In the genomic region with DNA sequence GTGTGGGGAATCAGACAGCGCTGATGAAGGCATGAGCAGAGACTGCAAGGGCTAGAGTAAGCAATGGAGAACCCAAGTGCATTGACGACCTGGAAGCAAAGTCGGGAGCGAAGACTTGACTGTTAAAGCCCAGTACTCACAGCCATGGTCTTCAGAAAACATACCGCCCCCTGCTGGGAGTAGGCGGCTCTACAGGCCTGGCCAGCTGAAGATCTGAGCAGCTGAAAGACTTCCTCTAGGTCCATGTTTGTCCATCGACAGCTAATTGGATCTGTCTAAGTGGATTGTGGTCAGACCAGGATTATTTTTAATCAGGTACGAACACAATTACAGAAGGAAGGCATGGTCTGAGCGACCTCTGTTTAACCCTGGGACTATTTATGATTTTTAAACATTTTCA, we compare ENCODE assay signal across 9 mouse cellular contexts.
DNase-seq lines count a peak whose midpoint lies in the region; ATAC-seq and TF ChIP-seq lines count a peak whose summit lies in the region.
"Had no signal": no experiment of that assay in that cellular context is flagged by ENCODE, and none has a peak within 500 bp of the region (broad histone marks: within the 10 kb centered on the region; RNA-seq: fewer than 3 reads in every experiment).

No protein-coding gene starts in this region.

- in situ Hi-C loops in ES-E14 (cut with MboI; ENCODE audit: low sequenced_read_pairs in 2 of 2, unreplicated experiment in 2 of 2): no loop called here

- H3K36me3 ChIP-seq in hindbrain, postnatal 0 days (ENCODE audit: insufficient read depth, low read length): no peaks in the 10 kb centered on the region
- no peaks in the 10 kb centered on the region for H3K36me3 ChIP-seq in hindbrain, embryonic 12.5 days
- H3K36me3 ChIP-seq in ES-E14 (ENCODE audit: control insufficient read depth, insufficient read depth, low read length, poor library complexity, severe bottlenecking): no peaks in the 10 kb centered on the region
- H3K36me3 ChIP-seq in embryonic facial prominence, embryonic 13.5 days: no peaks in the 10 kb centered on the region

- H3K9ac ChIP-seq in hindbrain, postnatal 0 days (replicated peaks; ENCODE audit: low read length): no peak overlapping the region
- no peak overlapping the region for H3K9ac ChIP-seq in hindbrain, embryonic 12.5 days
- no peak overlapping the region for H3K9ac ChIP-seq in ES-E14 (ENCODE audit: insufficient read depth, low read depth, low read length, poor library complexity, severe bottlenecking)
- no peak overlapping the region for H3K9ac ChIP-seq in embryonic facial prominence, embryonic 13.5 days

- no peak for DNase-seq in hindbrain, postnatal 0 days (ENCODE audit: low spot score)
- DNase-seq in 3T3-L1 (ENCODE audit: low read depth, low spot score) (peak; percentile 26), ES-E14 (ENCODE audit: low read depth, low spot score) (peak; percentile 27)
- peak; percentile 75 for DNase-seq in retina, postnatal 1 day
- DNase-seq in right cerebral cortex, postnatal 10 days (ENCODE audit: low spot score in 2 of 2): no peak
- no peak for DNase-seq in right cerebral cortex, postnatal 36 days (ENCODE audit: low spot score in 2 of 2)

- ATAC-seq in hindbrain, postnatal 0 days: no peak
- ATAC-seq in hindbrain, embryonic 12.5 days (ENCODE audit: low FRiP score): no peak
- ATAC-seq in embryonic facial prominence, embryonic 13.5 days (ENCODE audit: insufficient number of reproducible peaks, insufficient read depth, low FRiP score, low TSS enrichment, low read depth): no peak

- no peaks in the 10 kb centered on the region for H3K27me3 ChIP-seq in hindbrain, postnatal 0 days (ENCODE audit: insufficient read depth, low read length)
- no peaks in the 10 kb centered on the region for H3K27me3 ChIP-seq in hindbrain, embryonic 12.5 days
- no peaks in the 10 kb centered on the region for H3K27me3 ChIP-seq in embryonic facial prominence, embryonic 13.5 days

- H3K27ac ChIP-seq in hindbrain, postnatal 0 days: no peak overlapping the region
- H3K27ac ChIP-seq in hindbrain, embryonic 12.5 days: no peak overlapping the region
- no peak overlapping the region for H3K27ac ChIP-seq in ES-E14 (ENCODE audit: insufficient read depth, low read depth, low read length, poor library complexity, severe bottlenecking)
- peak overlapping the region; percentile 39; the same call in 1 of the 2 replicates for H3K27ac ChIP-seq in embryonic facial prominence, embryonic 13.5 days

- no peak overlapping the region for H3K4me2 ChIP-seq in hindbrain, postnatal 0 days (ENCODE audit: low read depth, low read length)
- no peak overlapping the region for H3K4me2 ChIP-seq in hindbrain, embryonic 12.5 days (replicated peaks)
- H3K4me2 ChIP-seq in embryonic facial prominence, embryonic 13.5 days: no peak overlapping the region

- TF ChIP-seq CTCF in hindbrain, postnatal 0 days (IDR thresholded peaks at IDR 0.05; ENCODE audit: low read depth): peak; percentile 47

- H3K4me3 ChIP-seq in hindbrain, postnatal 0 days (ENCODE audit: low read length): no peak overlapping the region
- no peak overlapping the region for H3K4me3 ChIP-seq in hindbrain, embryonic 12.5 days
- H3K4me3 ChIP-seq in ES-E14 (ENCODE audit: insufficient read depth in 1 of 2, low read depth in 1 of 2, low read length in 2 of 2, poor library complexity in 1 of 2, severe bottlenecking in 1 of 2): no peak overlapping the region
- H3K4me3 ChIP-seq in embryonic facial prominence, embryonic 13.5 days: no peak overlapping the region
- H3K4me3 ChIP-seq: myocyte had no signal

- H3K9me3 ChIP-seq in hindbrain, postnatal 0 days (ENCODE audit: low read length): no peaks in the 10 kb centered on the region
- no peaks in the 10 kb centered on the region for H3K9me3 ChIP-seq in hindbrain, embryonic 12.5 days (replicated peaks)
- no peaks in the 10 kb centered on the region for H3K9me3 ChIP-seq in ES-E14 (ENCODE audit: control insufficient read depth, insufficient read depth, low read depth, low read length)
- H3K9me3 ChIP-seq in embryonic facial prominence, embryonic 13.5 days: no peaks in the 10 kb centered on the region

- 78% methylated on average over 9 of the region's 9 CpGs for WGBS in hindbrain, postnatal 0 days
- 76% methylated on average over 9 of the region's 9 CpGs for WGBS in hindbrain, embryonic 12.5 days
- WGBS in embryonic facial prominence, embryonic 13.5 days: 72% methylated on average over 9 of the region's 9 CpGs

- H3K4me1 ChIP-seq in hindbrain, postnatal 0 days (ENCODE audit: insufficient read depth, low read length): no peaks in the 10 kb centered on the region
- H3K4me1 ChIP-seq in hindbrain, embryonic 12.5 days: no peaks in the 10 kb centered on the region
- H3K4me1 ChIP-seq in ES-E14 (ENCODE audit: control insufficient read depth in 2 of 2, insufficient read depth in 2 of 2, low read length in 2 of 2, poor library complexity in 1 of 2): no peaks in the 10 kb centered on the region
- H3K4me1 ChIP-seq in embryonic facial prominence, embryonic 13.5 days: peaks cover 31% of the 10 kb centered on the region

TF ChIP-seq in ES-E14, 5 proteins besides CTCF, POLR2A, EP300 and RAD21:
- TF ChIP-seq ZNF384 (IDR thresholded peaks at IDR 0.05; ENCODE audit: low read depth, low read length): no peak
- no peak for TF ChIP-seq ZC3H11A (IDR thresholded peaks at IDR 0.05; ENCODE audit: borderline replicate concordance, low read depth, low read length)
- TF ChIP-seq MAFK (IDR thresholded peaks at IDR 0.05; ENCODE audit: insufficient read depth, low read depth, low read length): no peak
- TF ChIP-seq HCFC1 (IDR thresholded peaks at IDR 0.05; ENCODE audit: borderline replicate concordance, insufficient read depth, low read length): no peak
- no peak for TF ChIP-seq CHD2 (IDR thresholded peaks at IDR 0.05; ENCODE audit: low read depth, low read length)

Comparison
In these comparisons a context has a peak if more than half of its experiments do, and no peak if none do; other contexts are left out.
1. DNase-seq: peak in 3T3-L1 (single experiment), ES-E14 (single experiment) and retina, postnatal 1 day (single experiment); none in hindbrain, postnatal 0 days (single experiment), right cerebral cortex, postnatal 10 days (0 of 2) and right cerebral cortex, postnatal 36 days (0 of 2).